Mouse (Mus musculus) liver, postnatal 0 days (tissue): ENCODE measurements around the gene Gpr35. TPM values are rescaled to one million over a fixed set of nuclear protein-coding genes. Genes with fewer than 3 reads are reported as not detected.

ENCODE experiments used
- ATAC-seq: fragments of 200-750 bp; cut with Nextera tagmentation; 2 replicates; pipeline ENCODE4 v1.8.0; 2017; ENCODE audit warnings: mild to moderate bottlenecking, moderate library complexity
- DNase-seq: peaks from one replicate; pipeline ENCODE4 v3.0.0-alpha.2; 2016
- H3K27ac ChIP-seq: fragments of 300-500 bp; sonication (generic); 2 replicates; pipeline ENCODE4 v1.5.1; 2014; ENCODE audit warnings: antibody characterized with exemption, moderate library complexity, mild to moderate bottlenecking, low read depth
- H3K27me3 ChIP-seq: fragments of 300-500 bp; sonication (generic); 2 replicates; pipeline ENCODE4 v1.6.1; 2014; ENCODE audit warnings: low read length, control low read depth, mixed read lengths; ENCODE audit not compliant: insufficient read depth
- H3K36me3 ChIP-seq: fragments of 300-500 bp; sonication (generic); replicated peaks from 2 replicates; pipeline ENCODE4 v1.6.1; 2014; ENCODE audit warnings: mild to moderate bottlenecking, control low read depth, low read length, moderate library complexity, mixed read lengths; ENCODE audit not compliant: insufficient read depth
- H3K4me1 ChIP-seq: fragments of 300-500 bp; sonication (generic); 2 replicates; pipeline ENCODE4 v1.6.1; 2014; ENCODE audit warnings: antibody characterized with exemption, mild to moderate bottlenecking, control low read depth; ENCODE audit not compliant: insufficient read depth
- H3K4me2 ChIP-seq: fragments of 300-500 bp; sonication (generic); 2 replicates; pipeline ENCODE4 v1.6.1; 2014; ENCODE audit warnings: low read depth, mild to moderate bottlenecking, low read length, moderate library complexity, mixed read lengths
- H3K4me3 ChIP-seq: fragments of 300-500 bp; sonication (generic); 2 replicates; pipeline ENCODE4 v1.5.1; 2014; ENCODE audit warnings: low read depth, low read length
- H3K9ac ChIP-seq: fragments of 300-500 bp; sonication (generic); replicated peaks from 2 replicates; pipeline ENCODE4 v1.6.1; 2014; ENCODE audit warnings: mild to moderate bottlenecking, moderate library complexity
- H3K9me3 ChIP-seq: fragments of 300-500 bp; sonication (generic); 2 replicates; pipeline ENCODE4 v1.6.1; 2016; ENCODE audit warnings: mild to moderate bottlenecking, control low read depth, low read length, mixed read lengths
- CTCF ChIP-seq: sonication (generic); IDR thresholded peaks from 2 replicates; pipeline ENCODE4 v1.5.1; 2016; ENCODE audit warnings: antibody characterized with exemption, low read depth
- EP300 ChIP-seq: IDR thresholded peaks from 2 replicates; pipeline ENCODE4 v1.6.1; 2016; ENCODE audit warnings: antibody characterized with exemption, low read depth, mild to moderate bottlenecking
- WGBS: fragments of 180-500 bp; shearing (Covaris S2); extraction: QIAGEN DNeasy Blood & Tissue Kit; methylation state at CpG from one replicate; pipeline ENCODE4 v1.1.7; 2014; ENCODE audit not compliant: insufficient replicate concordance; 5-methylcytosine and 5-hydroxymethylcytosine counted together
- polyA plus RNA-seq: library from polyadenylated mRNA; unstranded; fragments of >200 nt; fragmentation: Nextera tagmentation; extraction: Ambion mirVana; gene quantifications from 2 replicates; pipeline ENCODE4 v1.2.1, GENCODE M21; 2015

The Gpr35 gene
- polyA plus RNA-seq, 1 experiment from 2014 or later = 1.4 TPM

DNA sequence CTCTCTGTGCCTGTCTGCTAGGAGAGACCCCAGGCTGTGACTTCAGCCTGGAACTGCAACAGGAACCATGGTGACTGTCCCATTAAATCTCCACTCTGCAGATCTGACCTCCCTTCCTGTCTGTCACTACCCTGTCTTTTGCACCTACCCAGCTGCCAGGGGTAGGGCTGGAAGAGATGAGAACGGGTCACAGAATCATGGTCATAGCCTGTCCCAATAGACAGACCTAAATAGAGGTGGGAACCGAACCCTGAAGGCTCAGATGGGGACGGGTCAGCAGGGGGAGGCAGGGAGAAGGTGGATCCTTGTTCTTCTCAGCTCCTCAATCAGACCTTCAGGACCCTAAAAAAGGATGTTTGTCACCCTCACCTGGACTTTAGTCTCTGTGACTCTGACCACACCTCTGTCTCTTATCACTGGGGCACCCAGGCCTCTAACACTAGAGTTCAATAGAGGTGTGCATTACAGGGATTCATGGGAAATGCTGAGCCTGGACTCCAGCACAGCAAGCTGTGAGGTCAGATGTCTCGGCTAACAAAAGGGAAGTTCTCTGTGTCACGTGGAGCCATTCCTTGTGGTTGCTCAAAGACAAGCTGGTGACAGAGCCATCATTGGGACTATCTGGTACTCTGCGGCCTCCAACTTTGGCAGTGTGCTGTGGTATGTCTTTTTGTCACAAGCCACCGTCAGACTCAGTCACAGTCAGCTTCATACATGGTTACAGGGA is 30.0 kb upstream of the Gpr35 start:
- Histone ChIP-seq H3K27me3 (no peaks in the 10 kb centered on the region), H3K9me3 (no peaks in the 10 kb centered on the region), H3K36me3 (peaks cover 48% of the 10 kb centered on the region), H3K27ac (0 out of 2 replicates have a peak overlapping the region, but pooled peaks have one; percentile 49), H3K4me2 (no peak overlapping the region), H3K9ac (no peak overlapping the region), H3K4me3 (no peak overlapping the region), H3K4me1 (no peaks in the 10 kb centered on the region; the same call in 1 of the 2 replicates)
- TF ChIP-seq CTCF (no peak), EP300 (no peak)
- DNase-seq (no peak), ATAC-seq (peak; percentile 78)
- 49% methylated on average over 7 of the region's 7 CpGs for WGBS

DNA sequence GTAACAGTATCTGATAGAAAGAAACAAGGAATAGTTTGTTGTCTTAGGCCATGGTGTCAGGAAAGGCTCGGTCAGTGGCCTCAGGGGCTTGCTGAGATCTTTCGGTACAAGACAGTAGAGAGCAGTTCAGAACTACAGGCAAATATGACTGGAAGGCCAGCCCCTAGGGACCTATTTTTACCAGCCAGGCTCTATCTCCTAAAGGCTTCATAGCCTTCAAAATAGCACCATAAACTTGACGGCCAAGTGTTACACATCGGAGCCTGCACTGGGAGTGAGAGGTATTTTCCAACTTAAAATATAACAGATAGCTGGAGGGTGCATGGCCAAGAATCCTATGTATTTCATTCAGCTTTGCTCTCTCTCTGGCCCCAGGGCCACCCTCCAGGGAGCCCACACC is 29.2 kb upstream of the Gpr35 start:
- no peak overlapping the region for H3K4me2 ChIP-seq
- WGBS = 93% methylated on average over 4 of the region's 4 CpGs

DNA sequence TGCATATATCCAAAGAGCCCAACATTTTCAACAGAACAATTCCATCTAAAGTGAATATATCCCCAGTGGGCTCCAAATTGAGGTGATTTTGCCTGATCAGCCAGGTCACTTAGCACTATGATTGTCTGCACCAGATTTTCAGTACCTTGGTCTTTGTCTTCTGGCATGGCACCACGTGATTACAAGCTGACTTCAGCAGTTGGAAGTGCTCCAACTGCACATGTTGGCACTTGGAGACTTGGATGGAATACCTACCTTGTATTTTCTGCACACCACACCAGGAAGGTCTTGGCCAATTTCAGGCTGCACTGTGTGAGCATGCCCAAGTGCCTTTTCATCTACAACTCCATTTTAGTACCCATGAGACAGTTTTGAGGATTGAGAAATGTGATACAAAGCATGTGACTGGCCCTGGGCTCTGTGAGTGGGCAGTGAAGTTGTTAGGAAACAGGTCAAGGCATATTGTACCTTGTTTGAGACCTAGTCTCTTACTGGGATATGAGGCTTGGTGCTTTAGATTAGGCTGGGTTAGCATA is 20.4 kb upstream of the Gpr35 start:
- Histone ChIP-seq H3K27me3 (no peaks in the 10 kb centered on the region), H3K36me3 (no peaks in the 10 kb centered on the region), H3K4me3 (no peak overlapping the region), H3K9ac (no peak overlapping the region), H3K4me2 (no peak overlapping the region), H3K4me1 (peaks cover 10% of the 10 kb centered on the region), H3K9me3 (no peaks in the 10 kb centered on the region), H3K27ac (no peak overlapping the region)
- WGBS = 25% methylated on average over 1 of the region's 1 CpGs
- TF ChIP-seq CTCF (no peak), EP300 (no peak)
- no peak for ATAC-seq
- DNase-seq = no peak

More for the DNA sequence above, 29.2 kb upstream of the Gpr35 start:
- TF ChIP-seq CTCF (no peak), EP300 (no peak)
- H3K27ac ChIP-seq = no peak overlapping the region
- H3K4me3 ChIP-seq = no peak overlapping the region
- no peaks in the 10 kb centered on the region for H3K27me3 ChIP-seq
- no peak overlapping the region for H3K9ac ChIP-seq
- peaks cover 40% of the 10 kb centered on the region for H3K36me3 ChIP-seq
- no peak for DNase-seq
- ATAC-seq = no peak
- no peaks in the 10 kb centered on the region; the same call in 1 of the 2 replicates for H3K4me1 ChIP-seq
- no peaks in the 10 kb centered on the region for H3K9me3 ChIP-seq

DNA sequence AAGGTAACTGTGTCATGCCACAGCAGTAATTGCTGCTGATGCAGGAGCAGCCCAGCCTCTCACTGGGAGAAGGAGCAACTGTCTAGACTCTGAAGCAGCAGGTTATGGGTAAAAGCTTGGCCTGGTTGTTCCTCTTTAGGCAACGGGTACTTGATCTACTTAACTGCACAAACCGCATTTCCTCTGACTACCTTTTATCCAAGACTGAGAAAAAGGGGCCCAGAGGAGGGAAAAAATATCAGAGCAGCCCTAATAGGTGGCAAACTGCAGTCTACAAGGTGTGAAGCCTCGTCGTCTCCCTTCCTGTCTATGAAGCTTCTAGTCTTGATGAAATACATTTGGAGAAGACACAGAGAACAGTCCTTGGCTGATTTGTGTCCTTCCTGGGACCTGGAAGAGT is 17.1 kb upstream of the Gpr35 start:
- H3K27me3 ChIP-seq = no peaks in the 10 kb centered on the region
- no peak for DNase-seq
- H3K4me2 ChIP-seq = peak overlapping the region; percentile 95
- TF ChIP-seq EP300 (no peak), CTCF (no peak)
- no peak for ATAC-seq
- WGBS = 60% methylated on average over 4 of the region's 4 CpGs
- H3K27ac ChIP-seq = peak overlapping the region; percentile 95
- H3K9me3 ChIP-seq = no peaks in the 10 kb centered on the region
- H3K4me1 ChIP-seq = peaks cover 25% of the 10 kb centered on the region
- peak overlapping the region; percentile 56 for H3K9ac ChIP-seq
- 0 out of 2 replicates have a peak, but pooled peaks cover 7% of the 10 kb centered on the region for H3K36me3 ChIP-seq
- H3K4me3 ChIP-seq = peak overlapping the region; percentile 87

DNA sequence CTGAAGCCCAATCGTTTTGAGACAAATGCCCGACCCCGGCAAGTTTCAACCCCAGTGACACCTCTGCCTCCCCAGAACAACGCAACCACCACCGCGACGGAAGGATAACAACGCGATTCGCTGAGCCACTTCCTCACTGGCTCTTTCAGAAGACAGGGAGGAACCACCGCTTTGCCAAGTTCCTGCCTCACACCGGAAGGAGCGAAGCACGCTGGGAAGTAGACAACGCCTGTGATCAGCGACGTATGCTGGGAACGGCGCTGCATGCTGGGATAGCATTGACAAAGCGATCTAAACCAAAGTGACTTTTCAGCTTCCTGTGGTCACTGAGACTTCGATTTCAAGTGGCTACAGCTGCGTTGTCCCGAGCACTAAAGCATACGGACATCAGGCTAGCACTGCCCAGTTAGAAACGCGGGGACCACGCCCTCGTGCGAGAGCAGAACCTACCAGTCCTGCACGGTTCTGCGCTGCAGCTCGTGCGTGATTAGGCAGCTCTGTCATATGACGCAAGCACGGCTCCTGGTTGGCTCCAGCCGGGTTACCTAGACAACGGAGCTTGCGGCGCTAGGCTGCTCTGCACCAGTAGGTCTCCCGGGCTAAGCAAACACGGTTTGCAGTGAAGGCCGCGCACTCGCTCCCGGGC is 16.4 kb upstream of the Gpr35 start, which contains the start of gene Capn10:
Gene Capn10 (plus strand): TSS at position 195 of the 646 bp plus-strand sequence.
- Histone ChIP-seq H3K27me3 (no peaks in the 10 kb centered on the region), H3K36me3 (peaks cover 12% of the 10 kb centered on the region), H3K9ac (peak within 1 kb of the TSS; percentile 79), H3K9me3 (no peaks in the 10 kb centered on the region), H3K4me3 (peak within 1 kb of the TSS; percentile 87), H3K4me1 (peaks cover 25% of the 10 kb centered on the region), H3K4me2 (peak within 1 kb of the TSS; percentile 95), H3K27ac (peak within 1 kb of the TSS; percentile 95)
- ATAC-seq = peak; percentile 96
- DNase-seq = peak; percentile 93
- WGBS = under 1% methylated on average over 45 of the region's 45 CpGs
- peak; percentile 32; the same call in 1 of the 2 replicates for TF ChIP-seq EP300
- no peak for TF ChIP-seq CTCF
